In genomic region chr11:82970712-82971589, GRCm38 (mm10) we compare ENCODE assay signal across 8 mouse cellular contexts. TPM values are rescaled to one million over a fixed set of nuclear protein-coding genes. Genes with fewer than 3 reads are reported as not detected.
DNase-seq lines count a peak whose midpoint lies in the region; ATAC-seq and TF ChIP-seq lines count a peak whose summit lies in the region.

No protein-coding gene starts in this region.

- no peak overlapping the region for H3K27ac ChIP-seq in layer of hippocampus, adult 2 months
- peak overlapping the region; percentile 57 for H3K27ac ChIP-seq in embryonic facial prominence, embryonic 13.5 days
- no peak overlapping the region for H3K27ac ChIP-seq in hindbrain, embryonic 11.5 days (ENCODE audit: low read depth, low read length)
- 0 out of 2 replicates have a peak overlapping the region, but pooled peaks have one; percentile 19 for H3K27ac ChIP-seq in liver, adult 2 months (replicated peaks; ENCODE audit: insufficient read depth, low read depth, low read length)
- H3K27ac ChIP-seq in neural tube, embryonic 11.5 days (ENCODE audit: low read depth, low read length): no peak overlapping the region

- no peaks in the 10 kb centered on the region for H3K27me3 ChIP-seq in embryonic facial prominence, embryonic 13.5 days
- no peaks in the 10 kb centered on the region for H3K27me3 ChIP-seq in hindbrain, embryonic 11.5 days (ENCODE audit: control insufficient read depth, insufficient read depth, low read length)
- H3K27me3 ChIP-seq in liver, adult 2 months (ENCODE audit: control insufficient read depth, insufficient read depth, low read length): no peaks in the 10 kb centered on the region
- H3K27me3 ChIP-seq in neural tube, embryonic 11.5 days (ENCODE audit: control insufficient read depth, insufficient read depth, low read length): no peaks in the 10 kb centered on the region

- TF ChIP-seq POLR2A in liver, adult 2 months (IDR thresholded peaks at IDR 0.05; ENCODE audit: extremely low read depth, insufficient read depth, low read length): no peak

- no peaks in the 10 kb centered on the region for H3K79me2 ChIP-seq in liver, adult 2 months (ENCODE audit: control insufficient read depth, insufficient read depth, low read length)

- peak overlapping the region; percentile 59 for H3K9ac ChIP-seq in embryonic facial prominence, embryonic 13.5 days
- peak overlapping the region; percentile 44; the same call in 1 of the 2 replicates for H3K9ac ChIP-seq in hindbrain, embryonic 11.5 days (ENCODE audit: low read depth, low read length)
- 0 out of 2 replicates have a peak overlapping the region, but pooled peaks have one; percentile 16 for H3K9ac ChIP-seq in liver, adult 2 months (ENCODE audit: low read depth, low read length)
- peak overlapping the region; percentile 23; the same call in 1 of the 2 replicates for H3K9ac ChIP-seq in neural tube, embryonic 11.5 days (ENCODE audit: low read length)

- H3K36me3 ChIP-seq in embryonic facial prominence, embryonic 13.5 days: no peaks in the 10 kb centered on the region
- no peaks in the 10 kb centered on the region for H3K36me3 ChIP-seq in hindbrain, embryonic 11.5 days (ENCODE audit: control insufficient read depth, insufficient read depth, low read length)
- no peaks in the 10 kb centered on the region for H3K36me3 ChIP-seq in liver, adult 2 months (ENCODE audit: control insufficient read depth, insufficient read depth, low read length)
- H3K36me3 ChIP-seq in neural tube, embryonic 11.5 days (ENCODE audit: control insufficient read depth, insufficient read depth, low read length): no peaks in the 10 kb centered on the region

- H3K4me2 ChIP-seq in embryonic facial prominence, embryonic 13.5 days: peak overlapping the region; percentile 62
- peak overlapping the region; percentile 42 for H3K4me2 ChIP-seq in hindbrain, embryonic 11.5 days (replicated peaks; ENCODE audit: low read depth, low read length)
- peak overlapping the region; percentile 28 for H3K4me2 ChIP-seq in neural tube, embryonic 11.5 days (ENCODE audit: low read depth)

- 5% methylated on average over 31 of the region's 31 CpGs for WGBS in embryonic facial prominence, embryonic 13.5 days
- 11% methylated on average over 31 of the region's 31 CpGs for WGBS in hindbrain, embryonic 11.5 days
- WGBS in liver, adult 2 months: 22% methylated on average over 31 of the region's 31 CpGs
- 12% methylated on average over 31 of the region's 31 CpGs for WGBS in neural tube, embryonic 11.5 days

- peak overlapping the region; percentile 31 for H3K4me3 ChIP-seq in layer of hippocampus, adult 2 months
- peak overlapping the region; percentile 31 for H3K4me3 ChIP-seq in embryonic facial prominence, embryonic 13.5 days
- 0 out of 2 replicates have a peak overlapping the region, but pooled peaks have one; percentile 1 for H3K4me3 ChIP-seq in hindbrain, embryonic 11.5 days (ENCODE audit: low read depth, low read length)
- no peak overlapping the region for H3K4me3 ChIP-seq in liver, adult 2 months (ENCODE audit: insufficient read depth, low read depth, low read length)
- H3K4me3 ChIP-seq in neural tube, embryonic 11.5 days (ENCODE audit: low read depth, low read length): no peak overlapping the region

- no peak for ATAC-seq in embryonic facial prominence, embryonic 13.5 days (ENCODE audit: insufficient number of reproducible peaks, insufficient read depth, low FRiP score, low TSS enrichment, low read depth)
- no peak for ATAC-seq in hindbrain, embryonic 11.5 days (ENCODE audit: low FRiP score)
- no peak for ATAC-seq in neural tube, embryonic 11.5 days (ENCODE audit: insufficient read depth, low FRiP score, low TSS enrichment)
- no peak for ATAC-seq in erythroblast, adult 5-6 weeks (replicated peaks; ENCODE audit: low FRiP score, poor library complexity, severe bottlenecking)

- DNase-seq in layer of hippocampus, adult 2 months (ENCODE audit: low spot score in 2 of 2): no peak
- DNase-seq in layer of hippocampus, adult 9-10 months (ENCODE audit: low spot score): no peak
- DNase-seq in adrenal gland, postnatal 36 days: peak; percentile 64 to 74
- DNase-seq in hindbrain, embryonic 11.5 days (ENCODE audit: low spot score): peak; percentile 76
- no peak for DNase-seq in liver, adult 2 months (ENCODE audit: extremely low read depth, low read depth, low spot score)
- peak; percentile 68 for DNase-seq in neural tube, embryonic 11.5 days (ENCODE audit: low spot score)

- peak; percentile 73 for TF ChIP-seq CTCF in layer of hippocampus, adult 2 months (conservative IDR thresholded peaks at IDR 0.05)
- TF ChIP-seq CTCF in liver, adult 2 months (IDR thresholded peaks at IDR 0.05; ENCODE audit: low read depth, low read length): peak; percentile 32; the same call in 1 of the 2 replicates

- H3K4me1 ChIP-seq in embryonic facial prominence, embryonic 13.5 days: peaks cover 20% of the 10 kb centered on the region
- no peaks in the 10 kb centered on the region; the same call in 1 of the 2 replicates for H3K4me1 ChIP-seq in hindbrain, embryonic 11.5 days (replicated peaks; ENCODE audit: control insufficient read depth, insufficient read depth, low read length)
- H3K4me1 ChIP-seq in liver, adult 2 months (ENCODE audit: control insufficient read depth, insufficient read depth, low read length): no peaks in the 10 kb centered on the region
- H3K4me1 ChIP-seq in neural tube, embryonic 11.5 days (ENCODE audit: control insufficient read depth, insufficient read depth, low read length): no peaks in the 10 kb centered on the region

- no peaks in the 10 kb centered on the region for H3K9me3 ChIP-seq in embryonic facial prominence, embryonic 13.5 days
- no peaks in the 10 kb centered on the region for H3K9me3 ChIP-seq in hindbrain, embryonic 11.5 days (ENCODE audit: control insufficient read depth, low read length)
- no peaks in the 10 kb centered on the region for H3K9me3 ChIP-seq in neural tube, embryonic 11.5 days (ENCODE audit: control insufficient read depth, low read length)

RNA-seq across cellular contexts. Expression of gene Slfn5, which starts 19.8 kb away (rescaled TPM):
- total RNA-seq in layer of hippocampus, adult 2 months (2021): 1 to 10 TPM; 2.5 to 4.0 TPM
- total RNA-seq in adrenal gland, postnatal 36 days (2021): 10 to 100 TPM; 30.9 to 39.7 TPM
- 0.94 and 1.8 TPM in 2 replicates for polyA plus RNA-seq in embryonic facial prominence, embryonic 13.5 days (2015; fragmentation: Nextera tagmentation; extraction: Ambion mirVana)
- polyA plus RNA-seq in hindbrain, embryonic 11.5 days (2014; fragmentation: Nextera tagmentation; extraction: Ambion mirVana): 0.85 and 1.3 TPM in 2 replicates
- 9.5 and 12.0 TPM in 2 replicates for total RNA-seq in liver, adult 2 months (2014; rRNA removed)
- 0.83 and 1.3 TPM in 2 replicates for polyA plus RNA-seq in liver, adult 2 months (2012; rRNA removed)
- polyA plus RNA-seq in neural tube, embryonic 11.5 days (2014; fragmentation: Nextera tagmentation; extraction: Ambion mirVana): 0.74 and 0.86 TPM in 2 replicates
- 6.9 TPM in 2 replicates for total RNA-seq in erythroblast, adult 5-6 weeks (2015; ENCODE audit: low replicate concordance)
- total RNA-seq in erythroblast, adult 5-6 weeks (2017; ENCODE audit: low replicate concordance): 10.6 and 11.0 TPM in 2 replicates

RNA-seq across cellular contexts. Expression of gene Slfn9, which starts 20.7 kb away (rescaled TPM):
- total RNA-seq in layer of hippocampus, adult 2 months (2021): under 1 TPM; 0.27 to 0.49 TPM
- 10 to 100 TPM in 1 of 2 experiments, 1 to 10 TPM in 1; 8.1 to 11.2 TPM for total RNA-seq in adrenal gland, postnatal 36 days (2021)
- polyA plus RNA-seq in embryonic facial prominence, embryonic 13.5 days (2015; fragmentation: Nextera tagmentation; extraction: Ambion mirVana): 17.4 TPM in 2 replicates
- polyA plus RNA-seq in hindbrain, embryonic 11.5 days (2014; fragmentation: Nextera tagmentation; extraction: Ambion mirVana): 9.7 and 10.1 TPM in 2 replicates
- total RNA-seq in liver, adult 2 months (2014; rRNA removed): 2.7 and 3.1 TPM in 2 replicates
- polyA plus RNA-seq in liver, adult 2 months (2012; rRNA removed): 0.20 and 0.25 TPM in 2 replicates
- 7.2 and 9.8 TPM in 2 replicates for polyA plus RNA-seq in neural tube, embryonic 11.5 days (2014; fragmentation: Nextera tagmentation; extraction: Ambion mirVana)
- 4.0 and 7.1 TPM in 2 replicates for total RNA-seq in erythroblast, adult 5-6 weeks (2015; ENCODE audit: low replicate concordance)
- total RNA-seq in erythroblast, adult 5-6 weeks (2017; ENCODE audit: low replicate concordance): 3.5 and 4.5 TPM in 2 replicates

RNA-seq across cellular contexts. Expression of gene Slfn8, which starts 49.7 kb away (rescaled TPM):
- total RNA-seq in layer of hippocampus, adult 2 months (2021): under 1 TPM; 0.44 to 0.69 TPM
- total RNA-seq in adrenal gland, postnatal 36 days (2021): 1 to 10 TPM; 1.5 to 2.5 TPM
- polyA plus RNA-seq in embryonic facial prominence, embryonic 13.5 days (2015; fragmentation: Nextera tagmentation; extraction: Ambion mirVana): 0.62 and 0.74 TPM in 2 replicates
- 0.28 TPM in 2 replicates for polyA plus RNA-seq in hindbrain, embryonic 11.5 days (2014; fragmentation: Nextera tagmentation; extraction: Ambion mirVana)
- total RNA-seq in liver, adult 2 months (2014; rRNA removed): 2.6 and 4.4 TPM in 2 replicates
- polyA plus RNA-seq in liver, adult 2 months (2012; rRNA removed): 0.30 and 0.50 TPM in 2 replicates
- 0.14 and 0.19 TPM in 2 replicates for polyA plus RNA-seq in neural tube, embryonic 11.5 days (2014; fragmentation: Nextera tagmentation; extraction: Ambion mirVana)
- 3.7 and 9.0 TPM in 2 replicates for total RNA-seq in erythroblast, adult 5-6 weeks (2015; ENCODE audit: low replicate concordance)
- 2.7 and 5.4 TPM in 2 replicates for total RNA-seq in erythroblast, adult 5-6 weeks (2017; ENCODE audit: low replicate concordance)

Comparison
In these comparisons a context has a peak if more than half of its experiments do, and no peak if none do; other contexts are left out.
1. DNase-seq: peak in adrenal gland, postnatal 36 days (2 of 2), hindbrain, embryonic 11.5 days (single experiment) and neural tube, embryonic 11.5 days (single experiment); none in layer of hippocampus, adult 2 months (0 of 2), layer of hippocampus, adult 9-10 months (single experiment) and liver, adult 2 months (single experiment).
2. H3K27ac ChIP-seq: peak in embryonic facial prominence, embryonic 13.5 days (single experiment) and liver, adult 2 months (single experiment); none in layer of hippocampus, adult 2 months (single experiment), hindbrain, embryonic 11.5 days (single experiment) and neural tube, embryonic 11.5 days (single experiment).
3. H3K4me3 ChIP-seq: peak in layer of hippocampus, adult 2 months (single experiment), embryonic facial prominence, embryonic 13.5 days (single experiment) and hindbrain, embryonic 11.5 days (single experiment); none in liver, adult 2 months (single experiment) and neural tube, embryonic 11.5 days (single experiment).
4. Peak in every context shown above with its lines, with median percentiles within 50 percentile points of each other: H3K4me2 ChIP-seq and H3K9ac ChIP-seq.